Mouse (Mus musculus) adrenal gland, postnatal 10 days (tissue): ENCODE measurements around the gene Primpol. TPM values are rescaled to one million over a fixed set of nuclear protein-coding genes. Genes with fewer than 3 reads are reported as not detected.

ENCODE experiments used
- DNase-seq: peaks from one replicate; pipeline ENCODE4 v3.0.0; 2021; ENCODE audit warnings: mixed read lengths
- total RNA-seq, 2 experiments: library from RNA; stranded (reverse); gene quantifications; 2 replicates each; pipeline ENCODE4 v1.2.3; 2021

Gene Primpol
- total RNA-seq, 2 experiments from 2014 or later, result 12.0 to 17.4 TPM

DNA sequence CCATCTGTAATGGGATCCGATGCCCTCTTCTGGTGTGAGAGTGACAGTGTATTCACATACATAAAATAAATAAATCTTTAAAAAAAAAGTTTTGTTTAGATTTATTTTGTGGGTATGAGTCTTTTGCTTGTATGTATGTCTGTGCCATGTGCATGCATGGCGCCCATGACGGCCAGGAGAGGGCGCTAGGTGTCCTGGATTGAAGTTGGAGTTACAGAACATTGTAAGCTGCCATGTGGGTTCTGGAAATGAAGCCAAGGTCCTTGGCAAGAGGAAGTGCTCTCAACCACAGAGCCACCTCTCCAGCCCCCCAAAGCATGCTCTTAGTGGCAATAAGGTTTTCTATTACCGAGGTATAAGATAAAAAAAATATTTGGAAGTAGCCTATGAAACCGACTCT lies 57.6 kb downstream of the Primpol start:
- DNase-seq, result peak; percentile 59

DNA sequence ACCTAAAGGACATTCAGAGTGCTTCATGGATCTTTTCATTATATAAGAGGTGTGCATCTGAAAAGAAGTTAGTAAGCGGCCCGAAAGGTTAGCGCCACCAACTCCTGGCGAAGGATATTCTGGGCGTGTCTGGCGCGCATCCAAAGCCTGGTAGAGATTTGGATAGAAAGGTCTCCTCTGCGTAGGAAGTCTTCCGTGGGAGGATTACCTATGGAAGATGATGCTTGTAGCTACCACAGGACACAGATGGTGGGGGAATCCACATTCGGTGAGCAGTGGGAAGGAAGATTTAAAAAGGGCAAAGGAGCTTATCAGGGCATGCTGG lies 64.6 kb downstream of the Primpol start:
- no peak for DNase-seq

DNA sequence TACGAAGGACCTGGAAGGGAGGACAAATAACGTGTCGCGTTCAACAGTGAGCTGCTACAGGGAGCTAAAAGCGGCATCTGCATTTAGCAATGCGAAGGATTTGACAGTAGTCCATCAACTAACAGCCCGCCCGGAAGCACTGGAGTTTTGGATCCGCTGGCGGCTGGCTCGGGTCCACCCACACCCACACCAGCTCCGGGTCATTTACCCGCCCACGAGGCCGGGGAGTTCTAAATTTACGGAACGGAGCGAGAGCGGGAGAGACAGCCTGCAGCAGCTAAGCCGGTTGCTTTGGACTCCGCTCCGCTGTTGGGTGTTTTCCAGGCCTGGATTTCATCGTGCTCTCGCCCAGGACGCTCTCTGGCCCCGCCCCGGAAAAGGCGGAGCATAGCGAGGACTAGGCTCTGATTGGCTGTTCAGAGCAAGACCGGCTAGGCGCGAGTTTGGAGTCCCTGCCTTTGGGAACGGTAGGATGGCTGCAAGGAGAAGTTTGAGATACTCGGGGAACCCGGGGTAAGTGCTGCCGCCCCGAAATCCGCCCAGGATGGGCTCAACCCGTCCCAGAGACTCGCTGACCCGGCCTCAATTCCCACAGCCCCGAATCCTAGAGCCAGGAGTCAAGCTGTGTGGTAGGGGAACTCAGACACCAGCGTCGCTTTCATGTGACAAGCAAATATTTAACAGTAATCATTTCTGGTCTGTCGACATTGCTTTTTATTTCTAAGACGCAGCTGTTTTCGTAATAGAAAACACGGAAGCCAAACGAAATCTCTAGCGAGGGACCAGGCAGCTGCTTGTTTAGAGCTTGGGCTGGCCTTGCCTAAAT lies 65.2 kb downstream of the Primpol start, which contains the start of gene Cenpu:
Gene Cenpu (plus strand): TSS at position 414 of the 826 bp plus-strand sequence.
- DNase-seq, result peak; percentile 100

DNA sequence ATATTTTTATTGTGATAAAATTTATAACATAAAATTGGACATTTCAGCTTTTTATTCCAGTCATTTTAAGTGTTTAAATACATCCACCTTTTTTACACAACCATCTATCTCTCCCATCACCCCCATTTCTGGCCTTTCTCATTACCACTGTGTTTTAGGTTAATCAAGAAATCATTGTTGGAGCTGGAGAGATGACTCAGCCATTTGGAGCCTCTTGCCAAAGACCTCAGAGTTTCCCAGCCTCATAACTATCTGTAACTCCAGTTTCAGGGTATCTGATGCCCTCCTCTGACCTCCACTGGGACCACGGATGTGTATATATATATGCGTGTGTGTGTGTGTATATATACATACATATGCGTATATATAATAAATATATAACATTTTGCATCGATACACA lies 66.0 kb downstream of the Primpol start:
- no peak for DNase-seq

DNA sequence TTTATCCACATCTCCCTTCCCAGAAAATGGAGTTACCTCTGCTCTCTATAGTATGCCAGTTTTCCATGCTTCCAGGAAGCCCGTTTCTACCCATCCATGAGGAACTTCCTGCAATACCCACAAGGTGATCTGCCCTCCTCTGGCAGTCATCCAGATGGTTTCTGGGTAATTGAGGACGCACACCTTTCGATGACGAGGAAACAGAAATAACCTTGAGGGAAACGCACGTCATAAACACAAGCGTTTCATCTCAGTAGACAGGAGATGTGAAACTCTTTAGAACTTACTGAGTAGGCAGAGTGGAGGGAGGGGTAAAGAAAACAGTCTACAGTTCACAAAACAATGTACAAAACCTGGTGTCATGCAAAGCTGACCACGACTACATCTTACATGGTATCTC lies 67.0 kb downstream of the Primpol start:
- no peak for DNase-seq

DNA sequence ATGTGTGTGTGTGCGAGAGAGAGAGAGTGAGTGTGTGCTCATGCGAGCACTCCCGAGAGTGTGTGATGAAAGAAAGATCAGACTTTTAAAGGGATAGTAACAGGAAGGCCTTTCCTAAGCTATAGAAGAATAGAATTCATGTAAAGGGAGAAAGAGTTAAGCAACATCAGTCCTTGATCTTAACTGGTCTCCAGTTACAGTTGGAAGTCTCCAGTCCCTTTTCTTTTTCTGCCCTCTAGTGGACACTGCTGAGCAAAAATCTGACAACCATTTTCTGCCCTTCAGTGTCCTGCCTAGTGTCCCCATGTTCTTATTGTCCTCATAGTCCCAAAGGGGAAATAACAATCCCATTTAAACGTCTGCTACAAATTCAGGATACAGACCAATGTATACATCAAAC lies 69.8 kb downstream of the Primpol start:
- peak; percentile 67 for DNase-seq

DNA sequence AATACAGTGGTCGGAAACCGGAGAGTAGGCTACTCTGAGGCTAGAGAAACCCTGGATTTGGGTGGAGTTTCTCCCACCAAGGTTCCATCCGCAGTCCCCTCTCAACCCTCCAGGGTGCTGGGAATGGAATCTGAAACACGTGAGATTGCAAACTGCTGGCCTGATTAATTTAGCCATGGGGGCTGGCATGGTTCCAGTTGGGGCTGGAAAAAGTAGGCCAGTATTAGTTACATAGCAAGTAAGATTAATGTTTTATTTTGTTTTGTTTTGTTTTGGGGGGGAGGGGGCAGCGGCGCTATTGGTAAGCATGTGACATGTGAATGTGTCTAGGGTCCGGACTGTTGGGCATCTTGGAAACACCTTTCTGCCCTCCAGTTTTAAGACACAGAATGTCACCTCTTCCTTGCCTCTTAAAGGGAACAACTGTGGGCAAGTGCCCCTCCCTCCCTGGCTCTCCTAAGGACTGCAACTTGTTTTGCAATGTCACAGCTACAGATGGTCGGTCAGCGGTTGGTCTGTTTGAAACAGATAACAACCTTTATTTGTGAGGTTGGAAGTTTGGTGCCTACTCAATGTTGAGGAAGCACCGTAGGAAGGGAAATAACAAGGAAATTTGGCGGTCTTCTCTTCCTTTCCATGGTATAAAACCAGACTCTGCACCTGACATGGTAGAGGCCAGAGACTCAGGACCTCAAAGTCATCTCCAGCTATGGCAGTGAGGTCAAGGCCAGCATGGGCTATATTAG lies 70.4 kb downstream of the Primpol start:
- peak; percentile 76 for DNase-seq

DNA sequence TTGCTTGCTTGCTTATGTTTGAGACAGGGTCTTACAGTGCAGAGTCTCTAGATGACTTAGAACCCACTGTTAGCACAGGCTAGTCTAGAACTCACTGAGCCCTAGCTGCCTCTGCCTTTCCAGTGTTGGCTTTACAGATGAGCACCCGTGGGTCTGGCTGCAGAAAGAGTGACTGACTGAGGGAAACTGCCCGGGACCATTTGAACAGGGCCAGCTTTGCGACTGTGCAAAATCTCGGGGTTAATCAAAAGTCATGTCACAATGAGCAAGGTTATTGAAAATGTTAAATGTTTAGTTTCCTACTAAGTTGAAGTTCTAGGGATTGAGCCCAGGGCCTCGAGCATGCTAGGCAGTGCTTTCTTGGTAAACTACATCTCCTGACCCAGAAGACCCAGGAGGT lies 71.2 kb downstream of the Primpol start:
- no peak for DNase-seq

DNA sequence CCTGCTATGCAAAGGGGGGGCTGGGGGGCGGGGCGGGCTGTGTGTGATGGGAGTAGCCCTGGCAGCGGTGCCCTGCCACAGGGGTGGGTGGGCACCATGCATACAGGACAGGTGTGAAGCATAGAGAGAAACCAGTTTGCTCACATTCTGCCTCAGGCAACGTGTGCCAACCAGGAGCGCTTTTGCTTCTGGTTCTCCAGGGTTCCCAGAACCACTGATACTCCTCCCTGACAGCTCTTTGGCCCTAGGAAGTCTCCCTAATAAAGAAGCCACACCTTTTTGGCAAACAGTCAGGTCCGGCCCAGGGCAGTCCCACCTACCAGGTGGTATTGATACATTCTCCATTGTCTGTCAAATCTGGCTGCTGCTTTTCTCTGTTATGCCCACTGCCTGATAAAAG lies 73.3 kb downstream of the Primpol start:
- DNase-seq, result no peak

DNA sequence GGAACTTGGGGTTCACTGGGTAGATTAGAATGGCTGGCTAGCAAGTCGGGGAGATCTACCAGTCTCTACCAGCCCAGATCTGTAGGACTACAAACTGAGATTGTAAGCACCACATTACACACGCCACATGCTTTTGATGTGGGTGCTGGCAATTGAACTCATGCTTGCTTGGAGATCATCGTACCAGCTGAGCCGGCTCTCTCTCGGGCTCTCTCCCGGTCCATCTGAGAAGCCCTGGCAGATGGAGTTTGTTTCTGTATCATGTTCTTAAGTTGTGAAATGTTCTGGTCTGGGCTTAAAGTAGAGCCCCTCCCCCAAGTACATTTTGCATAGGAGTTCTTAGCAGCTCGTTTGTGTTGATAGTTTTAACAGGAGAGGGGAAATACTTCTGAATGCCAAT lies 73.8 kb downstream of the Primpol start:
- no peak for DNase-seq

DNA sequence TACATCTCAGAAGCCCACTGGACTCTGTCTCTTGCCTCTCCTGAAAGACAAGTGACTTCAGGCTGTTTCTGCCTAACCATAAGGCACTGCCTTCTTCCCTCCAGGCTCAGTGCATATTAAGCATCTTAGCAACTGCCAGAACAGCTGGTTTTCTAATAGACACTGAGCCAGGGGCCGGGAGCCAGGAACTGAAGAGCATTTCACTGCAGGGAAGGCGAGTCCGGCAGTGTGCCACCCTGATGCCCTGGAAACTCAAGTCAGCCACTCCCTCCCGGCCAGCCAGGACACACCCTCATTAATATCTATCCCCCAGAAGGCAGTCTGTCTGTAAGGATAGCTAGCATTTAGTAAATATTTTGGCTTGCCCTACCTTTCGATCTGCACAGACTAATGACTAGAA lies 77.3 kb downstream of the Primpol start:
- DNase-seq, result peak; percentile 51

DNA sequence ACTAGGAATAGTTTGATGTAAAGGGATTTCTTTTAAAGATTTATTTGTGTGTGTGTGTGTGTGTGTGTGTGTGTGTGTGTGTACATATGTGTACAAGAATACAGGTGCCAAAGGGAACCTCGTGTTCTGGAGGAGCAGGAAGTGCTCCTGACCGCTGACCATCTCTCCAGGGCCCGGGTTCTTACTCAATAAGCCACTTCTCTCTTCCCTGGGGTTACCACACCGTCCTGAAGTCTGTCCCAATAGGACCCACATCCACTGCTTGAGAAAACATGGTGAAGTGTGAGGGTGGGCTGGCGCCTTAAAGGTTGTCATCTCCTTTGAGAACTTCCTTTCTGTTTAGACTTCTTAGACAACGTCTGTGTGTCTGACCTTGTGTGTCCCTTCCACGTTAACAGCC lies 83.1 kb downstream of the Primpol start:
- no peak for DNase-seq

DNA sequence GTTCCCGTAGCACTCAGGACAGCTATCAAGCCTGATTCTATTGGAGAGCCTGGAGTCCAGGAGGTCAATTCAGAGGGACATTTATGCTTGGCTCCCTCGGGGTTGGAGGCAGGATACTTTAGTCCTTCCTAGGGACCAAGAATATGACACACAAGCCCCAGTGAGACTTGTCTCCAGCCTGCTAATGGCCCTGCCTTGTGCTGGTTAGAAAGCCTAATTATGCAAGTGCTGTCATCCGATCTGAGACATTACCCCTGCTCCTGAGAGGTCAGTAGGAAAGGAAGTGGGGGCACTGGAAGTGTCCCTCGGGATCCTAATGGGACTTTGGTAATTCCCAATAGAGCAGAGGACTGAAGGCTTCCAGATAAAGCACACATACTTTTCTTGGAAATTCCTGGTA lies 86.5 kb downstream of the Primpol start:
- DNase-seq, result no peak

DNA sequence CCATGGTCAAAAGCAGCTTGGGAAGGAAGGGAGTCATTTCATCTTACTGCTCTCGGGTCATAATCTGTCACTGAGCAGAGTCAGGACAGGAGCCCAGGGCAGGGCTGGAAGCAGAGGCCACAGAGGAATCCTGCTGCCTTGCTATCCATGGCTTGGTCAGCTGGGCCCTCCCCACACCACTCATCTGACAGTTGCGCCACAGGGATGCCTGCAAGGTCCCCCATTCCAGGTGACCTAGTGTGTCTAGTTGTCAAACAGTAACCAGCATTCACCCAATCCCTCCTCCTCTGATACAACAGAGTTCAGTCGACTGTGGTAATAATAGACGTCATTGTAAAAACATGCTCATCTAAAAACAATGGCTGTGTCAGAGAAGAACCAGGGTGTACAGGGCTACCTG lies 87.5 kb downstream of the Primpol start:
- no peak for DNase-seq

DNA sequence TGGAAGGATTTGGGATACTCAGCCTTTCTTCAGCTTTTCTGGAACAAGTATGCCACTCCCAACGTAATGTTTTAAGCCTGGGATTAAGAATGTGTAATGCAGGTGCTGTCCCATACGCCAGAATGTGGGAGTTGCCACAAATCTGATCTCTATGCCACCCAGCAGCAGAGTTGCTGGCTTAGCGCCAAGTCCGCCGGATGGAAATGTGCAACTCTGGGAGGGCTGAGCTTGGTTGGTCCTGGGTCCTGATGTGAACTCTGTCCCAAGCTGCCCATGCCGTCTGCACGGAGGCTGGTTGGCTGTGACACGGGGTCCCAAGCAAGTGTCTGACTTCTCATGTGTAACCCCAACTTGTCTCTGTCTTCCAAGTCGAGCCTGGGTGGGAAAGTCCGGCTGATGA lies 90.2 kb downstream of the Primpol start:
- no peak for DNase-seq

DNA sequence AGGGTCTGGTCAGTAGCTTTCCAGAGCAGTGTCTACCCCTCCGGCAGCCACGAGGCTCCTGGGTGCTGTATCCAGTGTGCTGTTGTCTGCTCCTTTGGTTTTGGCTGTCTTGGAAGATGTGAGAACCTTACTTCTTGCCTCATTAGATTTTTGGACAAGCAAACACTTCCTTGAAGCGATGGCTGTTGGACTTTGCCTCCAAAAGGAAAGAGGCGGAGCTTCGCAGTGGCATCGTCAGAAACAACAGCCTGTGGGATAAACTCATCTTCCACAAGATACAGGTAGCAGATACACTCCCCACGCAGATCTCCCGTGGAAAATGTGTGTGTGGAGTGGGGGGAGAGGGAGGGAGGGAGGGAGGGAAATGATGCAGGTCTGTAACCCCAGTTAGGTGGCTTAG lies 90.9 kb downstream of the Primpol start:
- DNase-seq, result no peak

Other genes starting within 250 kb of the Primpol start
- gene Acsl1, start 146.2 kb downstream of the Primpol start, total RNA-seq, result 100 to 1,000 TPM; 915 to 931 TPM
- 1 to 10 TPM; 5.7 to 6.8 TPM for gene Cenpu, start 65.2 kb downstream of the Primpol start, total RNA-seq
- gene Casp3, start 79 bp upstream of the Primpol start, total RNA-seq, result 10 to 100 TPM; 18.0 to 21.8 TPM
- 10 to 100 TPM; 54.7 to 56.1 TPM for gene Irf2, start 122.5 kb upstream of the Primpol start, total RNA-seq